Mouse (Mus musculus): ENCODE measurements at regions not wholly inside any gene's neighbourhood (a gene's known extent, or its start where the extent isn't known, plus 50 kb on each side); places are given as distances from the start of the nearest gene placed in this dataset.

- TF ChIP-seq CTCF (IDR thresholded peaks at IDR 0.05; ENCODE audit: extremely low read depth, insufficient read length, insufficient replicate concordance, low read depth, low read length) = no peak
- no peak for TF ChIP-seq POLR2A (IDR thresholded peaks at IDR 0.05; ENCODE audit: low read depth, low read length)
Observed at GRCm38 (mm10) chr7:64027100-64027499, 88.4 kb upstream of the Klf13 start.

All from small intestine, adult 2 months (tissue).